Mouse (Mus musculus): ENCODE data around the gene Fbxw8. TPM values are rescaled to one million over a fixed set of nuclear protein-coding genes. Genes with fewer than 3 reads are reported as not detected.

The Fbxw8 gene
- polyA plus RNA-seq, 1 experiment from 2014 or later = 31.7 TPM

DNA sequence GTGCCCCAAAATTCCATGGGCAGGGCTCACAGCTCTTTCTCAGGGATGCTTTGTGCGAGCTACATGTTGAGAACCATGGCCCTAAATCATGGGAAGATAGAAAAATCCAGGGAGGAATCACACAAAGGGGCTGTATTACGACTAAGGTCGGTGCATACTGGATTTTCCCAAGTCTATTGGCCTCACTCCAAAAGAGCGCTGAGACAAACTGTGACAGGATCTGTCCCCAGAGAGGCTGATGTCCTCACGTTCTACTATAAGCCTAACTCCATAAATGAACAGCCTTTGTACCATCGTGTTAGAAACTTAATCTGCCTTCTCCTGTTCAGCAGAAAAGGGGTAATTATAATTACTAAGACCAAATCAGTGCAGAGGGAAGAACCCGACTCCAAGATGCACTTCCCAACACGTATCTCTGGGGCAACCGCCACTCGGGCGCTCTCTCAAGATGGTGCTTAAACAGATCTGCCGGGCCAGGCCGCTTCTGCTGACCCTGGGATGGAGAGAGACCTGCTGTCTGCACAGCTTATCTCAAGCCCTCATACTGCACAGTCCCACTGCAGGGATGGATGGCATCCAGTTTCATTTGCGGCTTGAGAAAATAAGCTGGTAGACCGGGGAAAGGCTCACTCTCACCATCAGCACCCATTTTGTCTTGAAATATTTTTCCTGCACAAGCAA, 9.1 kb downstream of the Fbxw8 start:
- H3K4me3 ChIP-seq = no peak overlapping the region
- H3K4me1 ChIP-seq = peaks cover 3% of the 10 kb centered on the region; the same call in 1 of the 2 replicates
- no peaks in the 10 kb centered on the region for H3K9me3 ChIP-seq (replicated peaks)
- H3K27ac ChIP-seq (replicated peaks) = no peak overlapping the region
- DNase-seq (ENCODE audit: low spot score) = no peak
- H3K36me3 ChIP-seq = peaks cover 34% of the 10 kb centered on the region
- WGBS = 90% methylated on average over 15 of the region's 15 CpGs
- no peaks in the 10 kb centered on the region for H3K27me3 ChIP-seq (ENCODE audit: low read depth, poor library complexity, severe bottlenecking)

DNA sequence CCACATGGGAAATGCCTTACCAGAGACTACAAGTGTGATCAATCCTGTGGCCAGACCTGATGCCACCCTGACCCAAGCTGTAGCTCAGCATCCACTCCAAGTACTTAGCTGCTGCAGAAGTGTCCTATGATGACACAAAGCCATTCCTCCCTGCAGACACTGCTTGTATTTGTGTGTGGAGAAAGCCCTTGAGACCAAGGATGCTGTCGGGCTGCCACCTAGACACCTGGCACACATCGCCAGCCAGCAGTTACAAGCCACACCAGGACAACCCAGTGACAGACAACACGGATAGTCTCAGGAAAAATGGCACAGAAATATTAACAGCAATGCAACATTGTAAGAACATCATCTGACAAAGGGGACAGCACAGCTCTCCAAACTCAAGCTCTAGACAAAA, 9.8 kb downstream of the Fbxw8 start:
- H3K36me3 ChIP-seq = peaks cover 36% of the 10 kb centered on the region
- no peaks in the 10 kb centered on the region for H3K27me3 ChIP-seq (ENCODE audit: low read depth, poor library complexity, severe bottlenecking)
- H3K4me1 ChIP-seq = peaks cover 3% of the 10 kb centered on the region; the same call in 1 of the 2 replicates
- WGBS = 97% methylated on average over 3 of the region's 3 CpGs
- H3K9me3 ChIP-seq (replicated peaks) = no peaks in the 10 kb centered on the region
- H3K27ac ChIP-seq (replicated peaks) = no peak overlapping the region
- H3K4me3 ChIP-seq = no peak overlapping the region
- no peak for DNase-seq (ENCODE audit: low spot score)

DNA sequence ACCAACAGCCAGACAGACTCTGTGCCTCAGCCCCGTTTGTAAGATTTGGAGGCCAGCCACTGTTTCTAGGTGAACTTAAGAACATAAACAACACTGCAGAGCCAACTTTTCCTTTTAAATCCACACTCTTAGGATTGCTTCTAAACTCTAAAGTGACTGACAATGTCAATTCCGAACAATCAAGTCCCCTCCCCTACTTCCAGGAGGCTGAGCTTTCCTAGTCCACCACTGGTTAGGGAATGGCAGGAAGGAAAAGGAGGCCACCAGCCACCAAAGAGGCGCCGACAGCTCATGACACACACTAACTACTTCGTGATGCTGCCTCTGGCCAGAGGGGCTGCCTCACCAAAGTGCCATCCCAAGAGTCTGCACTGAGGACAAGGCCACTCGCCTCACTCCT, 10.5 kb downstream of the Fbxw8 start:
- Histone ChIP-seq H3K4me3 (no peak overlapping the region), H3K27ac (replicated peaks) (no peak overlapping the region), H3K9me3 (replicated peaks) (no peaks in the 10 kb centered on the region), H3K36me3 (peaks cover 43% of the 10 kb centered on the region), H3K4me1 (peaks cover 3% of the 10 kb centered on the region; the same call in 1 of the 2 replicates), H3K27me3 (ENCODE audit: low read depth, poor library complexity, severe bottlenecking) (no peaks in the 10 kb centered on the region)
- no peak for DNase-seq (ENCODE audit: low spot score)
- WGBS = 83% methylated on average over 6 of the region's 6 CpGs

DNA sequence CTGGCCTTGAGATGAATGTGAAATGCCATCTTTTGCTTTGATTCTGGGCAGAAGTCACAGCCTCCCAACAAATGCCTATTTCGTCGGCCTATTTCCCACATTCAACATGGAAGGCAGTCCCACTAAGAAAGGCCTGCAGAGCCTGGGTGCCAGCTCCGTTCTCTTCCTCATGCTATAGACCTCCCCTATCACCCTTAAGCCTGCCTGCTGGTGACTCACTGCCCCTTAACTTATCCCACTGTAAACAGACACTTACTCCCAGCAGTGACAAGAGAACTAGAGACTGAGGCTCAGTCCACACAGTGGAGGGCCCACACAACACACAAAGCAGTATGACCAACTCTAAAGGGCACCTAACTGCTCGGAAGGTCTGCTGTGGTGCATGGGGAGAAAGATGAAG, 10.9 kb downstream of the Fbxw8 start:
- Histone ChIP-seq H3K36me3 (peaks cover 47% of the 10 kb centered on the region), H3K9me3 (replicated peaks) (no peaks in the 10 kb centered on the region), H3K4me1 (peaks cover 3% of the 10 kb centered on the region; the same call in 1 of the 2 replicates), H3K4me3 (no peak overlapping the region), H3K27ac (replicated peaks) (no peak overlapping the region), H3K27me3 (ENCODE audit: low read depth, poor library complexity, severe bottlenecking) (no peaks in the 10 kb centered on the region)
- 89% methylated on average over 4 of the region's 4 CpGs for WGBS
- no peak for DNase-seq (ENCODE audit: low spot score)

DNA sequence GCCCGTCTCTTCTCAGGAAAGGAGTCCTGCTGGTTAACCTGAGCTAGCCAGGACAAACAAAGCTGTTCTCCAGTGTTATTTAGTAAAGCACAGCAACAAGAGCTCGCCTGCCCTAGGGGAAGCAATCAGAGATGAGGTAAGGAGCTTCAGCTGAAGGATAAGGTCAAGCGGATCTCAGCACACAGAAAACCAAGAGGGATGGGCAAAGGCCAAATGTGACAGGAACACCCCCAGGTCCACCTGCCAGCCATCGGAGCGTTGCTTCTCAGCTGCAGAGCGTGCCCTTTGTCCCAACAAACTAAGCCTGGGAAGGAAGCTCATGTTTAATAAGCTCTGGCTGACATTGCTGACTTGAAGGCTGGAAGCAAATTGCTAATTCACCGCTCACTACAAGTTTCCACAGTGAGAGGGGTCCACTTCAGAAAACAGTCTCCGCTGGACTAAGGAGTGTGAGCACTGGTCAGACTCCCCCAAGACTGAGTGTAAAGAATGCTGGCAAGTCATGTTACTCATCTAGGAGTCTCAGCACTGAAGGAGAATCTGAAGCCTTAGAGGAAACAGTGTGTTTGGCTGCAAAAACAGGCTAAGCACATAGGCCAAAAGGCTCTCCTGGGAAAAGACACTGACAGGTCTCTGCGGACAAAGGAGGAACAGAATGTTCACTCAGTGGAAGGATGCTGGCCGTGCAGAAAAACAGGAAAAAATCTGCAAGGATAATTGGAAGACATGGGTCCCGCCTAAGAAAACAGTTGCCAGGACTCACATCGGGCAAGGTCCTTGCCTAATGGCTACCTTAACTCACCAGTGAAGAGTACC, 11.8 kb downstream of the Fbxw8 start:
- Histone ChIP-seq H3K27me3 (ENCODE audit: low read depth, poor library complexity, severe bottlenecking) (no peaks in the 10 kb centered on the region), H3K36me3 (peaks cover 57% of the 10 kb centered on the region), H3K4me3 (no peak overlapping the region), H3K27ac (replicated peaks) (no peak overlapping the region), H3K9me3 (replicated peaks) (no peaks in the 10 kb centered on the region), H3K4me1 (peaks cover 3% of the 10 kb centered on the region; the same call in 1 of the 2 replicates)
- no peak for DNase-seq (ENCODE audit: low spot score)
- WGBS = 83% methylated on average over 12 of the region's 12 CpGs

DNA sequence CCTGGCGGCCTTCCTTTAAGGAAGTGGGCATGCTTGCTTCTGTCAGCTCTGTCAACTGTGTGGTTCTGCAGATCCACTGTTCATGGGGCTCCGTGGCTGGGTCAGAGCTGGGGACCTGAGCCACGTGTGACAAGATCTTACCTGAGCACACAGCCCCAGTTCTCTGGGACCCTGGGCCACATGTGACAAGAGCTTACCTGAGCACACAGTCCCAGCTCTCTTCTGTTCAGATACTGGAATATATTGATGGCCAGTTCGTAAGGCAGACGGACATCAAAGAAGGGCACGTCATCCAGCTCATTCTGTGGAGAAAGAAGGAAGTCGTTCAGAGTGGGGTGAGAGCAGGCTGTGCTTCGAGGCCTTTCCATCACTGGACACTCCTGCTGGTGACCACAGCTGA, 12.8 kb downstream of the Fbxw8 start:
- H3K36me3 ChIP-seq = peaks cover 65% of the 10 kb centered on the region
- WGBS = 93% methylated on average over 8 of the region's 8 CpGs
- DNase-seq (ENCODE audit: low spot score) = no peak

DNA sequence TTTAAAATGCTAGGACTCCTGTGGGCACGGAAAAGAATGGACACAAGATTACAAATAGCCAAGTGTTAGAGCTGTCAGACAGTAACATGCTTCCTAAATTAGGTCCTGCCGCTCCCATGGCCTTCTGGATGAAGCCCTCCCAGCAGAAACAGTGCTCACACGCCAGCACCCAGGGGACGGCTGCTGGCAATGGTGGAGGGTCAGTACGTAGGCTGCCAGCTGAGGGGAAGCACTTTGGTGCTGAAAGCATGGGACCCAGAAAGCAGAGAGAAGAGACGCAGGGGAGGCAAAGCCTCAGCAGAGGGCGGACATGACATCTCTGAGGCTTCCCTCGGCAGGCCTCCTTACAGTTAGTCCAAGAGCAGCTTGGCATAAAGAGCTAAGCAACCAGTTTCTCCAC, 15.6 kb downstream of the Fbxw8 start:
- Histone ChIP-seq H3K4me1 (no peaks in the 10 kb centered on the region), H3K9me3 (replicated peaks) (no peaks in the 10 kb centered on the region), H3K27ac (replicated peaks) (no peak overlapping the region), H3K36me3 (peaks cover 72% of the 10 kb centered on the region), H3K27me3 (ENCODE audit: low read depth, poor library complexity, severe bottlenecking) (no peaks in the 10 kb centered on the region), H3K4me3 (no peak overlapping the region)
- no peak for DNase-seq (ENCODE audit: low spot score)
- 92% methylated on average over 8 of the region's 8 CpGs for WGBS

More for the DNA sequence above, 12.8 kb downstream of the Fbxw8 start:
- Histone ChIP-seq H3K27me3 (ENCODE audit: low read depth, poor library complexity, severe bottlenecking) (no peaks in the 10 kb centered on the region), H3K4me1 (peaks cover under 1% of the 10 kb centered on the region; the same call in 1 of the 2 replicates), H3K27ac (replicated peaks) (no peak overlapping the region), H3K9me3 (replicated peaks) (no peaks in the 10 kb centered on the region), H3K4me3 (no peak overlapping the region)

DNA sequence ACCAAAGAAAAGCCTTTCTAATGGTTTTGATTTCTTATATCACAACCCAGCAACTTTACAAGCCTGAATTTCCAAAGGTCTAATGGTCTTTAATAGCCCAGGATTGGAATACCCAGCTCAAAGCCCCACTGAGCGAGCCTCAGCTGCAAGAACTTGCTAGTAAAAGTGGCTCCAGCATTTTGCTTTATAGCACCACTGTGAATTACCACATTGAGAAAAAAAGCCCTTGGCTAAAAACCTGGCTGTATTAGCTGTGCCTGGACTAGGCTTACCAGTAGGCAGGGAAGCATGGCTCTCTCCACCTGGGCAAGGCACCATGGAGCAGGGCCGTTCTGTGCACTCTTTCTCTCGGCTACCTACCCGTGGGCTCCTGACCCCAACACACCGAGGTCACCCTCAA, 18.9 kb downstream of the Fbxw8 start:
- Histone ChIP-seq H3K9me3 (replicated peaks) (no peaks in the 10 kb centered on the region), H3K4me1 (no peaks in the 10 kb centered on the region), H3K27me3 (ENCODE audit: low read depth, poor library complexity, severe bottlenecking) (no peaks in the 10 kb centered on the region), H3K4me3 (no peak overlapping the region), H3K27ac (replicated peaks) (no peak overlapping the region), H3K36me3 (peaks cover 65% of the 10 kb centered on the region)
- DNase-seq (ENCODE audit: low spot score) = no peak
- WGBS = 87% methylated on average over 5 of the region's 5 CpGs

DNA sequence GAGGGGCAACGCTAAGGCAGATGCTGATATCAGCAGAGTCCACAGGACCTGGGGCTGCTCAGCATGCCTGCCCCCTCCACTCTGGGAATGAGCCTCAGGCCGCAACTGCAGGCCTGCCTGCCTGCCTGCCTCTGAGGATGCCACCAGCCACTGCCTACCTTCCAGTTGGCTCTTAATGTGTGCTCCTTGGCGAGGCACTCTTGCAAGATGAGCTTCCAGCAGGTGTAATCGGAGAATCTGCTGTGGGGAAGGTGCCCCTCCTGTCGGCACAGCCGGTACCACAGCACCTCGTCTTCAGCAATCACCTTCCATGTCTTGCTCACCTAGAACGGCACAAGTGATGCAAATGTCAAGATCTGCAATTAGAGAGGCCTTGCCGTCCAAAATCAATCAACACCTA, 26.6 kb downstream of the Fbxw8 start:
- DNase-seq (ENCODE audit: low spot score) = no peak
- peaks cover 1% of the 10 kb centered on the region for H3K4me1 ChIP-seq
- WGBS = 90% methylated on average over 9 of the region's 9 CpGs
- H3K4me3 ChIP-seq = no peak overlapping the region
- no peaks in the 10 kb centered on the region for H3K9me3 ChIP-seq (replicated peaks)
- H3K27me3 ChIP-seq (ENCODE audit: low read depth, poor library complexity, severe bottlenecking) = no peaks in the 10 kb centered on the region
- no peak overlapping the region for H3K27ac ChIP-seq (replicated peaks)
- peaks cover 72% of the 10 kb centered on the region for H3K36me3 ChIP-seq

DNA sequence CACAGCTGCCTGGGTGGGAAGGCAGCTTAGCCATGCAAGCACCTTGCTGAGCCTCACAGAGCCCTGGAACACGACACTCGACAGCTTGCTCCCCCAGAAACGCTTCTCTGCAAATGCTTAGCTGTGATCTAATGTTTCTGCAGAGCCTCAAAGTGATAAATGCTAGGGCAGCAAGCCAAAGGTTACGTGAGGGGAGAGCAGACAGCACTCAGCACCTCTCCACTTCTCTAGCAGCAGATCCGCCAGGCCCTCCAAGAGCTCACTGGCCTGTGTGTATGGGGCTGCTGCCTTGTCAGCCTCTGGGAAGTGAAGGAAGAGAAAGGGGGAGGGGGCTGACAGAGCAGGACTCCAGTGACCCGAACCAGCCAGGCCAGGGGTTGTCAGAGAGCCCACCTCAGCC, 27.1 kb downstream of the Fbxw8 start:
- H3K27ac ChIP-seq (replicated peaks) = no peak overlapping the region
- no peak for DNase-seq (ENCODE audit: low spot score)
- H3K27me3 ChIP-seq (ENCODE audit: low read depth, poor library complexity, severe bottlenecking) = no peaks in the 10 kb centered on the region
- no peaks in the 10 kb centered on the region for H3K9me3 ChIP-seq (replicated peaks)
- peaks cover 74% of the 10 kb centered on the region for H3K36me3 ChIP-seq
- H3K4me1 ChIP-seq = peaks cover 6% of the 10 kb centered on the region
- 91% methylated on average over 6 of the region's 6 CpGs for WGBS
- H3K4me3 ChIP-seq = no peak overlapping the region

DNA sequence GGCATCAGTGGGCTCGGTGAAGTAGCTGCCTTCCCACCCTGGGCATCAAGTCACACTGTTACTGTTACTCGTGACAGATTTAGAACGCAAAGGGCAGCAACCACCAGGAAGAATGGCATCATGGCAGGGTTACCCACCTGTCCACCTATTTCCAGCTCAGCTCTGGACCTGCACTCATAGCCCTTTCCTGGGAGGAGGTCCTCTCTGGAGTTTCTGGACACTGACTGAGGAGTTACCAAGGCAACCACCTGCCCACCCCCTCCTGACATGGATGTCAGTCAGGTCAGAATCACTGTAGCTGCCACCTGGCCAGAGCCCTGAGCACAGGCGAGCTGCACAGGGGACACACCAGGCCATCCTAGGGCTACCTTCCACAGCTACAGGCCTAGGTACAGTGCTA, 28.6 kb downstream of the Fbxw8 start:
- DNase-seq (ENCODE audit: low spot score) = no peak
- peaks cover 70% of the 10 kb centered on the region for H3K36me3 ChIP-seq
- H3K9me3 ChIP-seq (replicated peaks) = no peaks in the 10 kb centered on the region
- H3K4me3 ChIP-seq = no peak overlapping the region
- H3K4me1 ChIP-seq = peaks cover 6% of the 10 kb centered on the region
- no peak overlapping the region for H3K27ac ChIP-seq (replicated peaks)
- 88% methylated on average over 4 of the region's 4 CpGs for WGBS
- no peaks in the 10 kb centered on the region for H3K27me3 ChIP-seq (ENCODE audit: low read depth, poor library complexity, severe bottlenecking)

DNA sequence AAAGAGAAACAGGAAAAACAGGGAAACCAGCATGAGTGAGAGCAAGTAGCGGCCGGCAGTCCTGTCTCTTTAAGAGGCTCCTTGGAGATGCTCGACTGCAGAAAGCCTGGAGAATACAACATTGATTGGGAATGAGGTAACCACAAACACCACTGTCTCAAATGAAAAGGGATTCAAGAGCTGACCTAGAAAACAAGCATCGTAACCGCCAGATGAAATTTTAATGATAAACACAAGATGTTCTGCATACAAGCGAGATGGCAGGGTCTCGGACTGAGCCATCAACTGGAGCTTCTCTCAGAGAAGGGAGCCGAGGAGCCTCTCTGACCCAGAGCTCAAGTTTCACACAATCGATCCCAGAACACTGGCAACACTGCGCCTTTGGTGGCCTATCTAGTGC, 32.2 kb downstream of the Fbxw8 start:
- 57% methylated on average over 10 of the region's 10 CpGs for WGBS
- peaks cover 22% of the 10 kb centered on the region for H3K4me1 ChIP-seq
- DNase-seq (ENCODE audit: low spot score) = no peak

DNA sequence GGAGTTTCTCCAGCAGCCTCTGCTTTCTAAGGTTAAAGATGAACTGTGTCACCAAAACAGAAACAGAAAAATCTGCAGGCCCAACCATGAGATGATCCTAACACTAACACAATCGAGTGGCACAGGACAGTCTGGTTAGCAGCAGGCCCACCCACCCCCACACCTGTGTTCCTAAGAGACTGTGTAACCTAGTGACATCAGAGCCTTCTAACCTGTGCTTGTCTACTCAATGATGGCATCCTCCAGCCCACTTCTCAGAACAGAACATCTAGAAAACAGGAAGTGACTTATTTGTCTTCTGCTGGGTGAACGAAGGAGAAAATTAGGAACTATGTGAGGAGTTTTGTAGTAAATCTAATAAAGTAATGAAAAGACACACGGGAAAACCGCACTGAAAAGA, 33.3 kb downstream of the Fbxw8 start:
- H3K36me3 ChIP-seq = peaks cover 54% of the 10 kb centered on the region
- H3K27ac ChIP-seq (replicated peaks) = no peak overlapping the region
- H3K4me3 ChIP-seq = no peak overlapping the region
- 90% methylated on average over 4 of the region's 4 CpGs for WGBS
- no peaks in the 10 kb centered on the region for H3K9me3 ChIP-seq (replicated peaks)
- no peaks in the 10 kb centered on the region for H3K27me3 ChIP-seq (ENCODE audit: low read depth, poor library complexity, severe bottlenecking)
- DNase-seq (ENCODE audit: low spot score) = no peak
- H3K4me1 ChIP-seq = peaks cover 22% of the 10 kb centered on the region

More for the DNA sequence above, 32.2 kb downstream of the Fbxw8 start:
- H3K4me3 ChIP-seq = no peak overlapping the region
- no peaks in the 10 kb centered on the region for H3K27me3 ChIP-seq (ENCODE audit: low read depth, poor library complexity, severe bottlenecking)
- H3K27ac ChIP-seq (replicated peaks) = 0 out of 2 replicates have a peak overlapping the region, but pooled peaks have one; percentile 46
- peaks cover 60% of the 10 kb centered on the region for H3K36me3 ChIP-seq
- no peaks in the 10 kb centered on the region for H3K9me3 ChIP-seq (replicated peaks)

All from midbrain, embryonic 10.5 days (tissue).